Mouse (Mus musculus) liver, embryonic 12.5 days (tissue): ENCODE data around the gene Dusp8. TPM values are rescaled to one million over a fixed set of nuclear protein-coding genes. Genes with fewer than 3 reads are reported as not detected.
"Not testable (repeated sequence)": the region's sequence is repeated elsewhere in the genome, so short reads cannot be mapped to it uniquely, and the experiment has no call there.

Experiments
- ATAC-seq: fragments of 200-750 bp; cut with Nextera tagmentation; 2 replicates; pipeline ENCODE4 v1.8.0; 2017; ENCODE audit warnings: moderate number of reproducible peaks, mild to moderate bottlenecking, moderate library complexity
- H3K27ac ChIP-seq: fragments of 300-500 bp; sonication (generic); 2 replicates; pipeline ENCODE4 v1.5.1; 2016; ENCODE audit warnings: mild to moderate bottlenecking
- H3K27me3 ChIP-seq: fragments of 300-500 bp; sonication (generic); replicated peaks from 2 replicates; pipeline ENCODE4 v1.6.1; 2016; ENCODE audit warnings: mild to moderate bottlenecking, moderate library complexity
- H3K36me3 ChIP-seq: fragments of 300-500 bp; sonication (generic); 2 replicates; pipeline ENCODE4 v1.6.1; 2016; ENCODE audit warnings: mild to moderate bottlenecking, moderate library complexity
- H3K4me1 ChIP-seq: fragments of 300-500 bp; sonication (generic); 2 replicates; pipeline ENCODE4 v1.6.1; 2016
- H3K4me2 ChIP-seq: fragments of 300-500 bp; sonication (generic); 2 replicates; pipeline ENCODE4 v1.6.1; 2016; ENCODE audit warnings: mild to moderate bottlenecking, moderate library complexity
- H3K4me3 ChIP-seq: fragments of 300-500 bp; sonication (generic); 2 replicates; pipeline ENCODE4 v1.5.1; 2016; ENCODE audit warnings: mild to moderate bottlenecking, moderate library complexity
- H3K9ac ChIP-seq: fragments of 300-500 bp; sonication (generic); 2 replicates; pipeline ENCODE4 v1.6.1; 2016; ENCODE audit warnings: mild to moderate bottlenecking, moderate library complexity
- H3K9me3 ChIP-seq: fragments of 300-500 bp; sonication (generic); replicated peaks from 2 replicates; pipeline ENCODE4 v1.6.1; 2016; ENCODE audit warnings: mild to moderate bottlenecking, moderate library complexity
- WGBS: fragments of 180-500 bp; shearing (Covaris S2); methylation state at CpG from one replicate; pipeline ENCODE4 v1.1.7; 2016; ENCODE audit not compliant: insufficient replicate concordance; 5-methylcytosine and 5-hydroxymethylcytosine counted together
- polyA plus RNA-seq: library from polyadenylated mRNA; unstranded; fragments of >200 nt; fragmentation: Nextera tagmentation; extraction: Ambion mirVana; gene quantifications from 2 replicates; pipeline ENCODE4 v1.2.1, GENCODE M21; 2016

The Dusp8 gene
- 7.4 and 7.5 TPM in 2 replicates for polyA plus RNA-seq

DNA sequence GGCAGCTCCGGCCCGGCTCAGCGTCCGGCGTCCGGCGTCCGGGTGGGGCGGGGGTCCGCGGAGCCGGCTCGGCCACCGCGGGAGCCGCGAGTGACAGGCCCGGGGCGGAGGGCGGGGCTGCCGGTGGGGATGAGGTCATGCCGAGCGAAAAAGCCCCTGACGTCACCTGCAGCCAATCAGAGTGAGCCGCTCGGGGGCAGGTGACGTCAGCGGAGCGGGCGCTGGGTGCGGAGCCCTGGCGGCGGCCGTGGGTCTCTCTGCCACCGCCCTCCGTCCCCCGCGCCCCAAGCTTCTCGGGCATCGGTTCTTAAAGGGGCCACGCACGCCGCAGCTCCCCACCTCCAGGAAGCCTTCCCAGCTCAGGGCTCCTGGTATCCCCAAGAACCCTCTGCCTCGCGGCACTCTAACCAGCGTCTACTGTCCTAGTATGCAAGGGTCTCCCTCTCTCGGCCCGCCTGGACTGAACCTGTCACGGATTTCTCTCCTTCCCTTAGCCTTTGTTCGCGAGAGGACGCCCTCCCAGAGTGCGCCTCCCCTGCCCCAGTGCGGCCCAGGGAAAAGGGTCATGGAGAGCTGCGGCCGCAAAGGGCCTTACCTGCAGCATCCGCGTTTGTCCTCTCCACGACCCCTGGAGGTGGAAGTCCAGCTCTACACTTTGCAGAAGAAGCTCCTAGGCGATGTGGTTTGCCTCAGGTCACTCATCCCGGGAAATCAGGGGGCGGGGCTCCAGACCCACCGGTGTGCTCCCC is at the start of gene Dusp8:
TSS of gene Dusp8 (minus strand) at position 661 of the 749 bp plus-strand sequence.
- H3K27ac ChIP-seq, result peak within 1 kb of the TSS; percentile 90
- H3K27me3 ChIP-seq, result peaks cover 100% of the 10 kb centered on the region
- H3K36me3 ChIP-seq, result no peaks in the 10 kb centered on the region
- WGBS, result 1% methylated on average over 55 of the region's 63 CpGs
- peak; percentile 87 for ATAC-seq
- no peaks in the 10 kb centered on the region for H3K9me3 ChIP-seq
- H3K9ac ChIP-seq, result peak within 1 kb of the TSS; percentile 99
- H3K4me2 ChIP-seq, result peak within 1 kb of the TSS; percentile 84
- H3K4me1 ChIP-seq, result peaks cover 58% of the 10 kb centered on the region
- H3K4me3 ChIP-seq, result peak within 1 kb of the TSS; percentile 87

DNA sequence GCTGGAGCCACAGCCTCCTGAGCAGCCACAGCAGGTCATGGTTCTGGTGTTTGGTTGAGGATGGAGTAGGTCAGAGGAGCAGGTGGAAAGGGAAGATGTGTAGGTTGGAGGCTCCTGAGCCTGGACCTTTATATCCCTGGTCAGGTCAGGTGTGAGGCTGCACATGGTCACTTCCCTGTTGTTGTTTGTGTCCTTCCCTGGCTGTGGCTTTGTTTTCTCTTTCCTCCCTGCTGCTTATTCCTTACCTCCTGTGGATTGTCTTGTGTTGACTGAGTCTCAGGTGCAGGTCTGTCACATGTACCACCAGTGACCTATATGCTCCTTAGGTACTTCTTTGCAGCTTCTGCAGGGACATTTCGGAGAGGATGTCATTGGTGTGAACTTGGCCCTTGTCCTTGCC is 48.9 kb upstream of the Dusp8 start, which contains the start of gene Gm45337:
TSS of gene Gm45337 (minus strand) at position 101 of the 400 bp plus-strand sequence.
- Histone ChIP-seq H3K36me3 (no peaks in the 10 kb centered on the region), H3K9ac (no peak within 1 kb of the TSS), H3K9me3 (no peaks in the 10 kb centered on the region), H3K27ac (no peak within 1 kb of the TSS), H3K27me3 (0 out of 2 replicates have a peak, but pooled peaks cover 5% of the 10 kb centered on the region), H3K4me3 (no peak within 1 kb of the TSS), H3K4me2 (no peak within 1 kb of the TSS), H3K4me1 (no peaks in the 10 kb centered on the region)
- WGBS, result 33% methylated on average over 1 of the region's 1 CpGs
- ATAC-seq, result no peak

DNA sequence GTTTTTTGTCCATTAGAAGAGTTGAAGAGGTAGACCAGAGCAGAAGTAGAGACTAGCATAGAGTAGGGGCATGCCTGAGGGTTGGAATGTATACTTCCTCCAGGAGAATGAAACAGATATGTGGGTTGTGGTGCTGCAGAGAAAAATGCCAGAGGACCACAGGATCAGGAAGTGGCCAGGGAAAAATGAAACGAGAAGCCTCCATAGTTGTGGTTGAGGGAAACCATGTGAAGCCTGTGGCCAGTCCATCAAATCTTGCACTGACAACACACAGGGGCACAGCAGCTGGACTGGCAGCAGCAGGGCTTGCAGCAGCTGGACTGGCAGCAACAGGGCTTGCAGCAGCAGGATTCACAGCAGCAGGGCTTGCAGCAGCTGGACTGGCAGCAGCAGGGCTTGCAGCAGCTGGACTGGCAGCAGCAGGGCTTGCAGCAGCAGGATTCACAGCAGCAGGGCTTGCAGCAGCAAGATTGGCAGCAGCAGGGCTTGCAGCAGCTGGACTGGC is 47.9 kb upstream of the Dusp8 start:
- not testable (repeated sequence) for H3K4me3 ChIP-seq, H3K27me3 ChIP-seq, H3K9ac ChIP-seq, H3K36me3 ChIP-seq, ATAC-seq, H3K4me1 ChIP-seq, H3K4me2 ChIP-seq, H3K27ac ChIP-seq, H3K9me3 ChIP-seq
- WGBS, result 8% methylated on average over 1 of the region's 1 CpGs

DNA sequence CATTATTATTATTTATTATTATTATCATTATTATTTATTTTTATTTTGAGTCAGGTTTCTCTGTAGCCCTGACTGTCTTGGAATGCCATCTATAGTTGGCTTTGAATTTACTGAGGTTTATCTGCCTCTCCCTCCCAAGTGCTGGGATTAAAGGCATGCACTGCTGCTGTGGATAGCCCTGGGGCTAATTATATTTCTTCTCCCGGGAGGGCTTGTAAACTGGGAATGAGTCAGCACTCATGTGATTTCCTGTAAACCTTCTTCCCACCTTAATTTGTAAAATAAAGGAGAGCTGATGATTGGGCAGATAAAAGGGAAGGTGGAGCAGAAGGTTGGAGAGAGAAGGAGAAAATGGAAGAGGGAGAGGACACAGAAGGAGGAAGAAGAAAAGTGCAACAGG is 45.1 kb upstream of the Dusp8 start:
- Histone ChIP-seq H3K4me2 (no peak overlapping the region), H3K4me3 (no peak overlapping the region), H3K27ac (no peak overlapping the region), H3K27me3 (0 out of 2 replicates have a peak, but pooled peaks cover 3% of the 10 kb centered on the region), H3K9ac (no peak overlapping the region), H3K9me3 (no peaks in the 10 kb centered on the region), H3K4me1 (no peaks in the 10 kb centered on the region), H3K36me3 (no peaks in the 10 kb centered on the region)
- no peak for ATAC-seq
- 11% methylated on average over 1 of the region's 1 CpGs for WGBS

DNA sequence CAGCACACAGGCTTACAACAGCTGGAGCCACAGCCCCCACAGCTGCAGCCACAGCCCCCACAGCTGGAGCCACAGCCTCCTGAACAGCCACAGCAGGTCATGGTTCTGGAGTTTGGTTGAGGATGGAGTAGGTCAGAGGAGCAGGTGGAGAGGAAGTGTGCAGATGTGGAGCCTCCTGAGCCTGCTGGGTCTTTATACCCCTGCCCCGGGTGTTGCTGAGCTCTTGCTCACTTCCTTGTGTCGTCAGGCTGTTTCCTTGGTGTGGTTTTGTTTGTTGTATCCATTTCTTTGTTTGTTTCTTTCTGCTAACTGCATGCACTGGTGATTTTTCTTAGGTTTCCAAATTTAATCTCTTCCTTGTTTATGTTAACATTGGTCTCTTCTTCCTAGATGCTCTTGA is 40.3 kb upstream of the Dusp8 start, which contains the start of gene Gm39115:
TSS of gene Gm39115 (minus strand) at position 101 of the 400 bp plus-strand sequence.
- not testable (repeated sequence) for H3K4me3 ChIP-seq, H3K27ac ChIP-seq, H3K36me3 ChIP-seq, ATAC-seq, H3K9me3 ChIP-seq, H3K4me1 ChIP-seq, H3K4me2 ChIP-seq, H3K27me3 ChIP-seq, H3K9ac ChIP-seq
- 20% methylated on average over 2 of the region's 2 CpGs for WGBS

DNA sequence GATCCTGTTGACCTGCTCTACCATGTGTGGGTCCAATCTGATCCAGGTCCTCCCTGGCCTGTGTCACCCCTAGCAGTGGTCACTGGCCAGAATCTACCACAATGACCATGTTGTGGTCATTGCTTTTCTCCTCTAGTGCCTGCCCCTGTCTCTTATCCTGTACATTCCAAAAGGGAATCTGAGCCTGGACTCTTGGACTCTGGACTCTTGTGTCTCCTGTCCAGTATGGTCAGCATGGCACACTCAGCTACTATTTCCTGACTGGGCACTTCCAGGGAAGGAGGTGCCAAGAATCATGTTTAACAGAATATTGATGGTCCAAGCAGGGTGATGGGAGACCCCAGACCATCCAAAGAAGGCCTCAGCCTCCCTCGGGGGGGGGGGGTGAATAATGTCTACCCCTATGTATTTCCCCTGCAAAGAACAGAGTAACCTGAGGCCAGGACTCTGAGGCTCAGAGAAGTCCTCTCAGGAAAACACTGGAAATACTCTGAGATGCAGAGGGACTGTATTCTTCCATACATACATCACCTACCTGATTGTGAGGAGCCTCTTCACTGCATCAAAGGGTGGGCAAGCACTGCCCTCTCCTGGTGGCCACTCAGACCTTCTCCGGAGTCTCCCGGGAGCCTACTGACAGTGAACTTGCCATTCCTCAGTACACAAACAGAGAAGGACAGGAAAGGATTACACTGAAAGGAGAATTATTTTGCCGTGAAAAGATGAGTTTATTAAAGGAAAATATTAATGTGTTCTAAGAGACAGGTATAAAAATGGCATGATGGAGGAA is 38.8 kb upstream of the Dusp8 start:
- Histone ChIP-seq H3K9me3 (no peaks in the 10 kb centered on the region), H3K9ac (no peak overlapping the region), H3K4me2 (no peak overlapping the region), H3K4me3 (no peak overlapping the region), H3K27me3 (no peaks in the 10 kb centered on the region; the same call in 1 of the 2 replicates), H3K27ac (no peak overlapping the region), H3K4me1 (no peaks in the 10 kb centered on the region), H3K36me3 (no peaks in the 10 kb centered on the region)
- no peak for ATAC-seq
- WGBS, result 43% methylated on average over 4 of the region's 4 CpGs

DNA sequence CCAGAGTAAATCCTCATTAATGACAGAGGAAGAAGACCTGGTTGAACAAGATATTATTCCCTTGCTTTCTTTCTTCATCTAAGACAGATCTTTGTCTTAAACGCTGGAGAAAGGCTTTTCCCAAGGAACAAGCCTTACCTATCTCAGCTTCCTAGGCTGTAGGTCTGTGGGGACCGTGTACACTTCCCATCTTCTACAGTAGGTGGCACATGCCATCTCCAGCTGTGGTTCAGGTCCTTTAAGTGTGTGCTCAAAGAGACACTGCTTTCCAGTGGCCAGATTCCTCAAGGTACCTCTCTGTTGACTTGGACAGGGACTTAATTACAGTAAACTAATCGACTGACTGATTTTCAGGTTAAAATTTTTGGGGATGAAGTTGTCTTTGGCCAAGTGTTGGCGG is 33.2 kb upstream of the Dusp8 start:
- no peak overlapping the region for H3K27ac ChIP-seq

DNA sequence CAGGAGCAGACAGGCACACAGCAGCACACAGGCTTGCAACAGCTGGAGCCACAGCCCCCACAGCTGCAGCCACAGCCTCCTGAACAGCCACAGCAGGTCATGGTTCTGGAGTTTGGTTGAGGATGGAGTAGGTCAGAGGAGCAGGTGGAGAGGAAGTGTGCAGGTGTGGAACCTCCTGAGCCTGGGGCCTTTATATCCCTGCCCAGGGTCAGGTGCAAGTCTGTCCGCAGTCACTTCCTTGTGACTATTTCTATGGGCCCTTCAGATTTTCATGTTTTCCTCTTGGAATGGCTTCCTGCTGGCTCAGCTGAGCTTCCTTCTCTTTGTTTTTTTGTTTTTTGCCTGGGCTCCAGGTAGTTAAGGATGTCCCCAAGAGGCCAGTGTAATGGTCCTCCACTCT is 25.0 kb upstream of the Dusp8 start, which contains the start of gene Gm45618:
TSS of gene Gm45618 (minus strand) at position 101 of the 400 bp plus-strand sequence.
- not testable (repeated sequence) for ATAC-seq, H3K27ac ChIP-seq, H3K9me3 ChIP-seq, H3K4me2 ChIP-seq, H3K9ac ChIP-seq, H3K4me3 ChIP-seq, H3K36me3 ChIP-seq, H3K4me1 ChIP-seq
- WGBS, result 72% methylated on average over 1 of the region's 1 CpGs
- peaks cover 15% of the 10 kb centered on the region; the same call in 1 of the 2 replicates for H3K27me3 ChIP-seq

More for the DNA sequence above, 33.2 kb upstream of the Dusp8 start:
- Histone ChIP-seq H3K4me2 (no peak overlapping the region), H3K27me3 (peaks cover 4% of the 10 kb centered on the region; the same call in 1 of the 2 replicates), H3K9ac (no peak overlapping the region), H3K4me3 (no peak overlapping the region), H3K36me3 (no peaks in the 10 kb centered on the region), H3K9me3 (no peaks in the 10 kb centered on the region), H3K4me1 (no peaks in the 10 kb centered on the region)
- no peak for ATAC-seq
- 44% methylated on average over 4 of the region's 4 CpGs for WGBS

DNA sequence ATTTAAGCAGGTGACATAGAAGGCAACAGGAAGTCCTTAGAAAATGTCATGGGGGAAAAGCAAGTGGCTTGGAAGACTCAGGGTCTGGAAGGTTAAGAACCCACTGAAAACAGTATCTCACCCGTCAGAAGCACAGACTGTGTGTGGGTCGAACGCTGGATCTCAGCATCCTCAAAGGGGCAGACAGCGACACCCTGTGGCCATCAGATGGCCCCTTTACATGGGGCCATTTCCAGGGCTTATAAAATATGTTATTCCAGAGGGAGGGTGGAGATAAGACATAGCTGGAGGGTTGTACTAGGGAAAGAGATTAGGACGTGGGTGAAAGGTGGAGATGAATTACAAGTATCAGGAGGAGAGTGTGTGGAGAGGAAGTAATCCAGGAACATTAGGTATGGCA is 24.0 kb upstream of the Dusp8 start:
- 11% methylated on average over 5 of the region's 5 CpGs for WGBS
- Histone ChIP-seq H3K4me2 (no peak overlapping the region), H3K4me3 (no peak overlapping the region), H3K4me1 (no peaks in the 10 kb centered on the region), H3K9ac (no peak overlapping the region), H3K9me3 (no peaks in the 10 kb centered on the region), H3K36me3 (no peaks in the 10 kb centered on the region), H3K27ac (no peak overlapping the region), H3K27me3 (peaks cover 19% of the 10 kb centered on the region; the same call in 1 of the 2 replicates)
- ATAC-seq, result no peak

DNA sequence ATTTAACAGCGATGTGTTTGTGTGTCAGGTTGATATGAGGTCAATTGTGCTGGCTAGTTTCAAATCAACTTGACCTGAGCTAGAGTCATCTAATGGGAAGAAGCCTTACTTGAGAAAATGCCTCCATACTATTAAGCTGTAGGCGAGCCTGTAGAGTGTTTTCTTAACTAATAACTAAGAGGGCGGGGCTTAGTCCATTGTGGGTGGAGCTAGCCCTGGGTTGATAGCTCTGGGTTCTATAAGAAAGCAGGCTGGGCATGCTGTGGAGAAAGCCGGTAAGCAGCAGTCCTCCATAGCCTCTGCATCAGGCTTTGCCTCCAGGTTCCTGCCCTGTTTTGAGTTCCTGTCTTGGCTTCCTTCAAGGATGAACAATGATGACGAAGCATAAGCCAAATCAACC is 9.1 kb upstream of the Dusp8 start:
- WGBS, result 38% methylated on average over 5 of the region's 5 CpGs
- ATAC-seq, result no peak

DNA sequence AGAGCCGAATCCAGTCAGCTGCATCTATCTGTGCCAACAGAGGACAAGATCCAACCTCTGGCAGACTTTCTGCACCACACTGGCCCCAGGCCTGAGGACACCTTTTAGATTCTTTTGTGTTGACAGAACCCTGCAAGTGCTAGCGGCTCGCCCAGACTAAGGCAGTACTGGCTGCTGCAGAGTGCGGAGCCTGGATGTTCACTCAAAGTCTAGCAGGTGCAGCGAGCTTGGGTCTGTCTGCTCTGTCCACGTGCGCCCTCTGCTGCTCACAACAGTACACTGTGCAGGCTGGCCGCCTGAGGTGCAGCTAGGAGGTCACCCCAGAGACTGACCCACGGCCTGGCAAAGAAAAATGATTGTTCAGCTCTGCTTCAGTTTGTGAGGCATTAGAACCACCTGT is 2.1 kb upstream of the Dusp8 start:
- Histone ChIP-seq H3K4me3 (no peak overlapping the region), H3K9me3 (no peaks in the 10 kb centered on the region), H3K4me2 (no peak overlapping the region), H3K36me3 (no peaks in the 10 kb centered on the region), H3K4me1 (peaks cover 35% of the 10 kb centered on the region), H3K27ac (no peak overlapping the region), H3K9ac (no peak overlapping the region), H3K27me3 (peaks cover 90% of the 10 kb centered on the region)
- WGBS, result 12% methylated on average over 9 of the region's 9 CpGs
- ATAC-seq, result peak; percentile 50

More for the DNA sequence above, 9.1 kb upstream of the Dusp8 start:
- Histone ChIP-seq H3K4me1 (no peaks in the 10 kb centered on the region), H3K27me3 (peaks cover 40% of the 10 kb centered on the region), H3K27ac (no peak overlapping the region), H3K9ac (no peak overlapping the region), H3K9me3 (no peaks in the 10 kb centered on the region), H3K4me3 (no peak overlapping the region), H3K36me3 (no peaks in the 10 kb centered on the region), H3K4me2 (no peak overlapping the region)

DNA sequence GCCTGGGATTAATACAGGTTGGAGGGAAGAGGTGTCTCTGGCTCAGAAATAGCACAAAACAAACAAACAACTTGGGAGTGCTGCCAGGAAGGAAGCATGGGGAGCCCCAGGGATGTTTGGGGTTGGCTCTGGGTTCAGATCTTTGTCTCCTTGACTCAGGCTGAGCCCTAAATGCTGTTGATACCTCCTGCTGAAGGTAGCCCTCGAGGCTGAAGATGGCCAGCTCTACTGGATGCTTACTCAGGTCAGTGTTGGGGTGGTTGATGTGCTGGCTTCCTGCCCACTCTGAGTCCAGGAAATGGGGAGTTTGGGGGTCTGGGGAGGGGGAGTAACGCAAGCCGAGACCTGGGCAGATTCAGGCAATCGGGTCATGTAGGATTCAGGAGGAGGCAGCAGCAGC is 1.1 kb upstream of the Dusp8 start:
- H3K9me3 ChIP-seq, result no peaks in the 10 kb centered on the region
- no peak overlapping the region for H3K9ac ChIP-seq
- no peak overlapping the region for H3K4me2 ChIP-seq
- H3K4me3 ChIP-seq, result no peak overlapping the region
- no peak for ATAC-seq
- peaks cover 99% of the 10 kb centered on the region for H3K27me3 ChIP-seq
- no peaks in the 10 kb centered on the region for H3K36me3 ChIP-seq
- 59% methylated on average over 4 of the region's 4 CpGs for whole genome bisulfite sequencing
- peaks cover 45% of the 10 kb centered on the region for H3K4me1 ChIP-seq
- H3K27ac ChIP-seq, result no peak overlapping the region
